Mouse (Mus musculus) adrenal gland, postnatal 25 days (tissue): ENCODE results near the gene Armh3. TPM values are rescaled to one million over a fixed set of nuclear protein-coding genes. Genes with fewer than 3 reads are reported as not detected.
"Not testable (repeated sequence)": the region's sequence is repeated elsewhere in the genome, so short reads cannot be mapped to it uniquely, and the experiment has no call there.

Source experiments
- DNase-seq: peaks from one replicate; pipeline ENCODE4 v3.0.0; 2021; ENCODE audit warnings: mixed read lengths
- total RNA-seq: library from RNA; stranded (reverse); gene quantifications from 2 replicates; pipeline ENCODE4 v1.2.3, GENCODE M21; 2021

The Armh3 gene
- total RNA-seq, 1 experiment from 2014 or later: 19.7 TPM

GRCm38 (mm10) chr19:46033911-46034310, 35.6 kb upstream of the Armh3 start:
- no peak for DNase-seq

- DNase-seq: no peak
These were observed 34.6 kb upstream of the Armh3 start for GRCm38 (mm10) chr19:46032731-46033510.

- no peak for DNase-seq
These were observed 33.6 kb upstream of the Armh3 start for GRCm38 (mm10) chr19:46031689-46032432.

GRCm38 (mm10) chr19:46030196-46030983, 32.1 kb upstream of the Armh3 start:
- no peak for DNase-seq

GRCm38 (mm10) chr19:46029652-46030051, 31.4 kb upstream of the Armh3 start:
- no peak for DNase-seq

- DNase-seq: no peak
These were observed 30.5 kb upstream of the Armh3 start for GRCm38 (mm10) chr19:46028747-46029320.

GRCm38 (mm10) chr19:46026567-46026966, 28.3 kb upstream of the Armh3 start:
- no peak for DNase-seq

GRCm38 (mm10) chr19:46024959-46025358, 26.7 kb upstream of the Armh3 start:
- no peak for DNase-seq

GRCm38 (mm10) chr19:46016023-46016422, 17.7 kb upstream of the Armh3 start:
- DNase-seq: no peak

- DNase-seq: peak; percentile 88
These were observed 16.4 kb upstream of the Armh3 start for GRCm38 (mm10) chr19:46014572-46015178.

GRCm38 (mm10) chr19:46005680-46006079, 7.4 kb upstream of the Armh3 start:
- DNase-seq: no peak

- no peak for DNase-seq
These were observed 6.7 kb upstream of the Armh3 start for GRCm38 (mm10) chr19:46004814-46005466.

- peak; percentile 91 for DNase-seq
These were observed 5.3 kb upstream of the Armh3 start, which contains the start of gene Hps6 for GRCm38 (mm10) chr19:46003371-46004226. Hps6 (plus strand) TSS chr19:46003508.

GRCm38 (mm10) chr19:46002279-46002678, 4.0 kb upstream of the Armh3 start:
- DNase-seq: no peak

- DNase-seq: no peak
These were observed 1.1 kb upstream of the Armh3 start for GRCm38 (mm10) chr19:45999378-45999777.

GRCm38 (mm10) chr19:45998694-45999217, 468 bp upstream of the Armh3 start:
- DNase-seq: no peak

- DNase-seq: no peak
These were observed 923 bp downstream of the Armh3 start for GRCm38 (mm10) chr19:45997365-45997764.

- DNase-seq: no peak
These were observed 4.1 kb downstream of the Armh3 start for GRCm38 (mm10) chr19:45993981-45994737.

GRCm38 (mm10) chr19:45993441-45993840, 4.8 kb downstream of the Armh3 start:
- not testable (repeated sequence) for DNase-seq
